Mouse (Mus musculus) liver, embryonic 16.5 days (tissue): Measurements from ENCODE around the gene Hacd2. TPM values are rescaled to one million over a fixed set of nuclear protein-coding genes. Genes with fewer than 3 reads are reported as not detected.
A peak's percentile ranks its signal among the peaks of the same experiment; 100 is the strongest.

Source experiments
- ATAC-seq: fragments of 200-750 bp; cut with Nextera tagmentation; 2 replicates; pipeline ENCODE4 v1.8.0; 2017; ENCODE audit warnings: low read depth, mild to moderate bottlenecking, moderate number of reproducible peaks, moderate library complexity
- H3K27ac ChIP-seq: fragments of 300-500 bp; sonication (generic); 2 replicates; pipeline ENCODE4 v1.5.1; 2014; ENCODE audit warnings: mild to moderate bottlenecking, low read length
- H3K27me3 ChIP-seq: fragments of 300-500 bp; sonication (generic); 2 replicates; pipeline ENCODE4 v1.6.1; 2014; ENCODE audit warnings: low read depth, low read length, mixed read lengths; ENCODE audit not compliant: control insufficient read depth, insufficient read depth
- H3K36me3 ChIP-seq: fragments of 300-500 bp; sonication (generic); 2 replicates; pipeline ENCODE4 v1.6.1; 2014; ENCODE audit warnings: mild to moderate bottlenecking; ENCODE audit not compliant: control insufficient read depth, insufficient read depth
- H3K4me1 ChIP-seq: fragments of 300-500 bp; sonication (generic); 2 replicates; pipeline ENCODE4 v1.6.1; 2014; ENCODE audit warnings: low read depth, low read length, mixed read lengths; ENCODE audit not compliant: control insufficient read depth
- H3K4me2 ChIP-seq: fragments of 300-500 bp; sonication (generic); 2 replicates; pipeline ENCODE4 v1.6.1; 2014; ENCODE audit warnings: low read depth, low read length, mixed read lengths
- H3K4me3 ChIP-seq: fragments of 300-500 bp; sonication (generic); 2 replicates; pipeline ENCODE4 v1.5.1; 2014; ENCODE audit warnings: low read depth, mild to moderate bottlenecking, low read length
- H3K9ac ChIP-seq: fragments of 300-500 bp; sonication (generic); 2 replicates; pipeline ENCODE4 v1.6.1; 2014; ENCODE audit warnings: low read depth, low read length
- H3K9me3 ChIP-seq: fragments of 300-500 bp; sonication (generic); replicated peaks from 2 replicates; pipeline ENCODE4 v1.6.1; 2016; ENCODE audit warnings: low read length; ENCODE audit not compliant: control insufficient read depth
- WGBS: fragments of 180-500 bp; shearing (Covaris S2); extraction: QIAGEN DNeasy Blood & Tissue Kit; methylation state at CpG from one replicate; pipeline ENCODE4 v1.1.7; 2014; ENCODE audit not compliant: insufficient replicate concordance; 5-methylcytosine and 5-hydroxymethylcytosine counted together
- polyA plus RNA-seq: library from polyadenylated mRNA; unstranded; fragments of >200 nt; fragmentation: Nextera tagmentation; extraction: Ambion mirVana; gene quantifications from 2 replicates; pipeline ENCODE4 v1.2.1, GENCODE M21; 2015

Gene Hacd2
- polyA plus RNA-seq = 103 and 109 TPM in 2 replicates

GRCm38 (mm10) chr16:35022242-35023137, at the start of gene Hacd2:
Gene Hacd2, plus strand, starts transcription at chr16:35022428.
- 1% methylated on average over 77 of the region's 97 CpGs for WGBS
- Histone ChIP-seq H3K9ac (peak within 1 kb of the TSS; percentile 89), H3K27me3 (peaks cover 4% of the 10 kb centered on the region; the same call in 1 of the 2 replicates), H3K4me1 (no peaks in the 10 kb centered on the region; the same call in 1 of the 2 replicates), H3K27ac (peak within 1 kb of the TSS; percentile 83), H3K9me3 (no peaks in the 10 kb centered on the region), H3K4me3 (peak within 1 kb of the TSS; percentile 93), H3K36me3 (no peaks in the 10 kb centered on the region), H3K4me2 (peak within 1 kb of the TSS; percentile 81)
- ATAC-seq = peak; percentile 99

GRCm38 (mm10) chr16:34972471-34972870, 49.8 kb upstream of the Hacd2 start:
- 71% methylated on average over 12 of the region's 12 CpGs for whole genome bisulfite sequencing
- Histone ChIP-seq H3K9me3 (no peaks in the 10 kb centered on the region), H3K9ac (no peak overlapping the region), H3K36me3 (no peaks in the 10 kb centered on the region), H3K4me3 (no peak overlapping the region), H3K4me2 (no peak overlapping the region), H3K27me3 (no peaks in the 10 kb centered on the region), H3K4me1 (peaks cover 4% of the 10 kb centered on the region), H3K27ac (no peak overlapping the region)
- no peak for ATAC-seq

- H3K9ac ChIP-seq = no peak overlapping the region
- WGBS = 23% methylated on average over 2 of the region's 2 CpGs
- no peak overlapping the region for H3K4me2 ChIP-seq
- peaks cover 4% of the 10 kb centered on the region for H3K4me1 ChIP-seq
- no peak for ATAC-seq
- H3K9me3 ChIP-seq = no peaks in the 10 kb centered on the region
- H3K36me3 ChIP-seq = no peaks in the 10 kb centered on the region
- no peak overlapping the region for H3K27ac ChIP-seq
- H3K27me3 ChIP-seq = no peaks in the 10 kb centered on the region
- H3K4me3 ChIP-seq = no peak overlapping the region
Measured at GRCm38 (mm10) chr16:34975544-34975943, 46.7 kb upstream of the Hacd2 start.

- no peak overlapping the region for H3K27ac ChIP-seq
- no peak overlapping the region for H3K4me2 ChIP-seq
- no peaks in the 10 kb centered on the region for H3K9me3 ChIP-seq
- H3K27me3 ChIP-seq = no peaks in the 10 kb centered on the region
- peaks cover 4% of the 10 kb centered on the region for H3K4me1 ChIP-seq
- no peak for ATAC-seq
- WGBS = 69% methylated on average over 13 of the region's 13 CpGs
- H3K4me3 ChIP-seq = no peak overlapping the region
- H3K9ac ChIP-seq = no peak overlapping the region
- no peaks in the 10 kb centered on the region for H3K36me3 ChIP-seq
Measured at GRCm38 (mm10) chr16:34976630-34977029, 45.6 kb upstream of the Hacd2 start.

- no peaks in the 10 kb centered on the region for H3K9me3 ChIP-seq
- H3K9ac ChIP-seq = no peak overlapping the region
- H3K27me3 ChIP-seq = no peaks in the 10 kb centered on the region
- no peak for ATAC-seq
- no peaks in the 10 kb centered on the region for H3K4me1 ChIP-seq
- H3K27ac ChIP-seq = no peak overlapping the region
- 72% methylated on average over 7 of the region's 7 CpGs for WGBS
- no peak overlapping the region for H3K4me2 ChIP-seq
- no peak overlapping the region for H3K4me3 ChIP-seq
- no peaks in the 10 kb centered on the region for H3K36me3 ChIP-seq
Measured at GRCm38 (mm10) chr16:34978018-34978417, 44.2 kb upstream of the Hacd2 start.

GRCm38 (mm10) chr16:34981009-34981408, 41.2 kb upstream of the Hacd2 start:
- peak; percentile 32; the same call in 1 of the 2 replicates for ATAC-seq
- Histone ChIP-seq H3K9ac (no peak overlapping the region), H3K4me1 (no peaks in the 10 kb centered on the region), H3K27me3 (no peaks in the 10 kb centered on the region), H3K27ac (no peak overlapping the region), H3K4me2 (no peak overlapping the region), H3K9me3 (no peaks in the 10 kb centered on the region), H3K36me3 (no peaks in the 10 kb centered on the region), H3K4me3 (no peak overlapping the region)
- 81% methylated on average over 7 of the region's 7 CpGs for WGBS

- H3K9ac ChIP-seq = no peak overlapping the region
- no peaks in the 10 kb centered on the region for H3K9me3 ChIP-seq
- no peaks in the 10 kb centered on the region for H3K4me1 ChIP-seq
- no peak overlapping the region for H3K4me2 ChIP-seq
- H3K36me3 ChIP-seq = no peaks in the 10 kb centered on the region
- no peaks in the 10 kb centered on the region for H3K27me3 ChIP-seq
- ATAC-seq = no peak
- WGBS = 56% methylated on average over 11 of the region's 11 CpGs
- no peak overlapping the region for H3K27ac ChIP-seq
- no peak overlapping the region for H3K4me3 ChIP-seq
Measured at GRCm38 (mm10) chr16:34984203-34985030, 37.8 kb upstream of the Hacd2 start.

GRCm38 (mm10) chr16:34985031-34985346, 37.2 kb upstream of the Hacd2 start:
- Histone ChIP-seq H3K9ac (no peak overlapping the region), H3K9me3 (no peaks in the 10 kb centered on the region), H3K27ac (no peak overlapping the region), H3K4me3 (no peak overlapping the region), H3K4me2 (no peak overlapping the region), H3K4me1 (no peaks in the 10 kb centered on the region), H3K27me3 (no peaks in the 10 kb centered on the region), H3K36me3 (no peaks in the 10 kb centered on the region)
- WGBS = 53% methylated on average over 2 of the region's 2 CpGs
- no peak for ATAC-seq
